Mouse (Mus musculus) cerebellum, postnatal 14 days (tissue): ENCODE measurements around the gene Klhdc8a.
"Not testable (repeated sequence)": the region's sequence is repeated elsewhere in the genome, so short reads cannot be mapped to it uniquely, and the experiment has no call there.

ENCODE experiments used
- DNase-seq, 2 experiments: peaks; one replicate each; pipeline ENCODE4 v3.0.0; 2021; ENCODE audit warnings: mixed read lengths in 2 of 2

Gene Klhdc8a

GRCm38 (mm10) chr1:132298425-132298800 is at the start of gene Klhdc8a:
Klhdc8a (plus strand) TSS chr1:132298626.
- peak; percentile 86 for DNase-seq

GRCm38 (mm10) chr1:132254467-132254866 is 44.0 kb upstream of the Klhdc8a start:
- no peak for DNase-seq

- no peak for DNase-seq
These were observed 38.1 kb upstream of the Klhdc8a start for GRCm38 (mm10) chr1:132260331-132260730.

- peak; percentile 26 to 64 for DNase-seq
These were observed 37.4 kb upstream of the Klhdc8a start for GRCm38 (mm10) chr1:132261058-132261457.

- DNase-seq = no peak
These were observed 34.8 kb upstream of the Klhdc8a start for GRCm38 (mm10) chr1:132263618-132264017.

- no peak for DNase-seq
These were observed 33.8 kb upstream of the Klhdc8a start for GRCm38 (mm10) chr1:132264577-132264976.

- no peak for DNase-seq
These were observed 33.1 kb upstream of the Klhdc8a start for GRCm38 (mm10) chr1:132265211-132265859.

- no peak for DNase-seq
These were observed 32.5 kb upstream of the Klhdc8a start for GRCm38 (mm10) chr1:132265936-132266335.

- no peak for DNase-seq
These were observed 31.5 kb upstream of the Klhdc8a start for GRCm38 (mm10) chr1:132266791-132267557.

- DNase-seq = no peak
These were observed 30.5 kb upstream of the Klhdc8a start for GRCm38 (mm10) chr1:132267959-132268358.

- no peak for DNase-seq
These were observed 29.9 kb upstream of the Klhdc8a start for GRCm38 (mm10) chr1:132268418-132269060.

GRCm38 (mm10) chr1:132271237-132271636 is 27.2 kb upstream of the Klhdc8a start:
- no peak for DNase-seq

GRCm38 (mm10) chr1:132276694-132277093 is 21.7 kb upstream of the Klhdc8a start:
- DNase-seq = no peak

GRCm38 (mm10) chr1:132277124-132277523 is 21.3 kb upstream of the Klhdc8a start:
- DNase-seq = no peak

GRCm38 (mm10) chr1:132280636-132281035 is 17.8 kb upstream of the Klhdc8a start:
- DNase-seq = not testable (repeated sequence)

- DNase-seq = peak in 1 of 2 experiments; percentile 46
These were observed 16.8 kb upstream of the Klhdc8a start for GRCm38 (mm10) chr1:132281523-132282176.

- no peak for DNase-seq
These were observed 16.3 kb upstream of the Klhdc8a start for GRCm38 (mm10) chr1:132282177-132282536.

GRCm38 (mm10) chr1:132283018-132283417 is 15.4 kb upstream of the Klhdc8a start:
- DNase-seq = no peak

GRCm38 (mm10) chr1:132286735-132287134 is 11.7 kb upstream of the Klhdc8a start:
- no peak for DNase-seq

GRCm38 (mm10) chr1:132287445-132287844 is 11.0 kb upstream of the Klhdc8a start:
- peak in 1 of 2 experiments; percentile 29 for DNase-seq

GRCm38 (mm10) chr1:132287991-132288451 is 10.4 kb upstream of the Klhdc8a start:
- DNase-seq = peak; percentile 74 to 78

- DNase-seq = peak; percentile 80 to 81
These were observed 8.5 kb upstream of the Klhdc8a start for GRCm38 (mm10) chr1:132289965-132290364.
